9 mouse cellular contexts compared by ENCODE assay signal in genomic region chr3:108070295-108071293, GRCm38 (mm10). TPM values are rescaled to one million over a fixed set of nuclear protein-coding genes. Genes with fewer than 3 reads are reported as not detected.
DNase-seq lines count a peak whose midpoint lies in the region; ATAC-seq and TF ChIP-seq lines count a peak whose summit lies in the region.
"Had no signal": no experiment of that assay in that cellular context is flagged by ENCODE, and none has a peak within 500 bp of the region (broad histone marks: within the 10 kb centered on the region; RNA-seq: fewer than 3 reads in every experiment).

No protein-coding gene starts in this region.

- ATAC-seq in kidney, embryonic 14.5 days (ENCODE audit: low FRiP score, low TSS enrichment): no peak
- peak; percentile 89 for ATAC-seq in megakaryocyte progenitor cell, adult 5-6 weeks (replicated peaks; ENCODE audit: poor library complexity)

- H3K4me1 ChIP-seq in kidney, embryonic 14.5 days (ENCODE audit: control insufficient read depth, insufficient read depth, low read length): no peaks in the 10 kb centered on the region

- peak; percentile 85 for DNase-seq in kidney, adult 11 months
- peak; percentile 60 for DNase-seq in Muller cell, postnatal 12 days (ENCODE audit: inconsistent ontology term)
- DNase-seq in cerebellum, adult 9-11 months: peak; percentile 62
- DNase-seq in heart, postnatal 14 days: peak; percentile 80 to 86
- peak; percentile 58 to 73 for DNase-seq in left cerebral cortex, adult 2 months (ENCODE audit: extremely low spot score in 1 of 2, low spot score in 2 of 2)
- peak; percentile 47 to 50 for DNase-seq in thymus, adult 18-20 months

- TF ChIP-seq CTCF in left cerebral cortex, adult 2 months (IDR thresholded peaks at IDR 0.05): peak; percentile 96

- intact Hi-C loops in heart, postnatal 14 days (cut with DNase I): loop anchor here (1.0 kb wide), 1 partner anchor 78 kb away; no protein-coding TSS in a partner anchor
- intact Hi-C loops in left cerebral cortex, adult 2 months (cut with DNase I): loop anchor here (1.0 kb wide), 1 partner anchor 78 kb away; no protein-coding TSS in a partner anchor

- WGBS in kidney, embryonic 14.5 days: 67% methylated on average over 10 of the region's 10 CpGs

- H3K27me3 ChIP-seq in kidney, embryonic 14.5 days (ENCODE audit: control insufficient read depth, insufficient read depth, low read length): no peaks in the 10 kb centered on the region
- H3K27me3 ChIP-seq: embryonic facial prominence, embryonic 15.5 days had no signal

- H3K9ac ChIP-seq in kidney, embryonic 14.5 days (ENCODE audit: low read depth, low read length): no peak overlapping the region
- H3K9ac ChIP-seq: embryonic facial prominence, embryonic 15.5 days had no signal

- no peak overlapping the region for H3K4me3 ChIP-seq in kidney, embryonic 14.5 days (ENCODE audit: low read length)
- H3K4me3 ChIP-seq in left cerebral cortex, adult 2 months: no peak overlapping the region
- H3K4me3 ChIP-seq: embryonic facial prominence, embryonic 15.5 days had no signal

- no peak overlapping the region for H3K4me2 ChIP-seq in kidney, embryonic 14.5 days (replicated peaks; ENCODE audit: low read depth, low read length)
- H3K4me2 ChIP-seq: embryonic facial prominence, embryonic 15.5 days had no signal

- no peak overlapping the region for H3K27ac ChIP-seq in kidney, embryonic 14.5 days (ENCODE audit: low read depth, low read length)
- H3K27ac ChIP-seq in left cerebral cortex, adult 2 months: no peak overlapping the region
- H3K27ac ChIP-seq: embryonic facial prominence, embryonic 15.5 days had no signal

- H3K36me3 ChIP-seq in kidney, embryonic 14.5 days (ENCODE audit: control insufficient read depth, insufficient read depth, low read length): peaks cover 20% of the 10 kb centered on the region

- no peaks in the 10 kb centered on the region for H3K9me3 ChIP-seq in kidney, embryonic 14.5 days (ENCODE audit: control insufficient read depth, low read length)
- H3K9me3 ChIP-seq: embryonic facial prominence, embryonic 15.5 days had no signal

RNA-seq across cellular contexts. Expression of gene Ampd2, which starts 15.9 kb away (rescaled TPM):
- 36.8 and 43.4 TPM in 2 replicates for polyA plus RNA-seq in kidney, embryonic 14.5 days (2014; fragmentation: Nextera tagmentation; extraction: Ambion mirVana)
- total RNA-seq in heart, postnatal 14 days (2021): 1 to 10 TPM; 7.5 to 8.7 TPM
- total RNA-seq in left cerebral cortex, adult 2 months (2021): 10 to 100 TPM; 58.8 to 61.4 TPM
- 52.9 and 63.6 TPM in 2 replicates for total RNA-seq in megakaryocyte progenitor cell, adult 5-6 weeks (2015)
- total RNA-seq in megakaryocyte progenitor cell, adult 5-6 weeks (2017): 33.9 and 48.4 TPM in 2 replicates

RNA-seq across cellular contexts. Expression of gene Gnat2, which starts 22.0 kb away (rescaled TPM):
- polyA plus RNA-seq in kidney, embryonic 14.5 days (2014; fragmentation: Nextera tagmentation; extraction: Ambion mirVana): 1.5 and 2.1 TPM in 2 replicates
- total RNA-seq in heart, postnatal 14 days (2021): under 1 TPM in 1 of 2 experiments, not detected in 1; 0.34 TPM
- not detected for total RNA-seq in left cerebral cortex, adult 2 months (2021)
- total RNA-seq in megakaryocyte progenitor cell, adult 5-6 weeks (2015): 0.72 and 1.8 TPM in 2 replicates
- 1.0 and 2.0 TPM in 2 replicates for total RNA-seq in megakaryocyte progenitor cell, adult 5-6 weeks (2017)

RNA-seq across cellular contexts. Expression of gene Gstm4, which starts 25.9 kb away (rescaled TPM):
- 17.2 and 18.4 TPM in 2 replicates for polyA plus RNA-seq in kidney, embryonic 14.5 days (2014; fragmentation: Nextera tagmentation; extraction: Ambion mirVana)
- 10 to 100 TPM in 1 of 2 experiments, 1 to 10 TPM in 1; 9.2 to 10.1 TPM for total RNA-seq in heart, postnatal 14 days (2021)
- total RNA-seq in left cerebral cortex, adult 2 months (2021): 1 to 10 TPM; 7.8 to 8.0 TPM
- 12.5 and 15.8 TPM in 2 replicates for total RNA-seq in megakaryocyte progenitor cell, adult 5-6 weeks (2015)
- 15.1 and 22.1 TPM in 2 replicates for total RNA-seq in megakaryocyte progenitor cell, adult 5-6 weeks (2017)

RNA-seq across cellular contexts. Expression of gene Gstm1, which starts 52.8 kb away (rescaled TPM):
- 63.0 and 73.6 TPM in 2 replicates for polyA plus RNA-seq in kidney, embryonic 14.5 days (2014; fragmentation: Nextera tagmentation; extraction: Ambion mirVana)
- 100 to 1,000 TPM in 1 of 2 experiments, 10 to 100 TPM in 1; 94.2 to 113 TPM for total RNA-seq in heart, postnatal 14 days (2021)
- total RNA-seq in left cerebral cortex, adult 2 months (2021): 100 to 1,000 TPM; 266 to 284 TPM
- total RNA-seq in megakaryocyte progenitor cell, adult 5-6 weeks (2015): 1,143 and 1,246 TPM in 2 replicates
- total RNA-seq in megakaryocyte progenitor cell, adult 5-6 weeks (2017): 511 and 599 TPM in 2 replicates
